Mouse (Mus musculus): ENCODE data around the gene Tmem37. TPM values are rescaled to one million over a fixed set of nuclear protein-coding genes. Genes with fewer than 3 reads are reported as not detected.
A peak's percentile ranks its signal among the peaks of the same experiment; 100 is the strongest.
"Not testable (repeated sequence)": the region's sequence is repeated elsewhere in the genome, so short reads cannot be mapped to it uniquely, and the experiment has no call there.

Tmem37 gene
- total and polyA plus RNA-seq, 3 experiments, result 5.6 to 9.0 (median 7.5) TPM

DNA sequence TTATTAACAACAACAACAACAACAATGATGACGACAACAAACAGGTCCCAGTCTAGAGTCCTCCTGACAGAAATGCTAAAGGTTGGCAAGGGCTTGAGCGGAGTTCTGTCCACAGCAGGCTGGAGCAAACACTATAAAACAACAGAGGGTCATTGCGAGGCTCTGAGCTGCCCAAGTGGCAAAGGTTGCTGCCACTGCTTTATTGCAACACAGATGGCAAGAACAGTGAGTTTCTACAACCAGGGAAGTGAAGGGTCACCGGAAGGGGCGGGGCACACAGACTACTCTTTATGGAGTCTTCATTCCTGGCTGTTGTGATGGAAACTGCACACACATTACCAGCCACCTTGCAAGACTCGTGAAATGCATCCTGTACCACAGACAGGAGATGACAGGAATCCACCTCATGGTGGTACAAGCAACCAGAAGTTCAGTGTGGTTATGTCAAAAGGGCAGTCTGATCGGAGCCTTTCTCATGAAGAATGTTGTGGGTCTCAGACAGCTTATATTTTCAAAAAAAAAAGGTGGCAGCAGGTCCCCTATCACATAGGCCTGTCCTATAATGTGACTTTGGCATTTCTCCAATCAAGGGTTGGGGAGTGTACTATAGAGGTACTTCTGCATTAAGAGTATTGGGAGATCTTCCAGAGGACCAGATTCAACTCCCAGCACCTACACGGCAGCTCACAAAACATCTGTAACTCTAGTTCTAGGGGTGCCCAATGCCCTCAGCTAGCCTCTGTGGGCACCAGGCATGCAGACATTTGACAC, 26.8 kb upstream of the Tmem37 start:
- DNase-seq, result no peak
- no peaks in the 10 kb centered on the region for H3K4me1 ChIP-seq (ENCODE audit: control insufficient read depth, insufficient read depth, low read length)
- H3K27me3 ChIP-seq (ENCODE audit: control insufficient read depth, insufficient read depth, low read length), result no peaks in the 10 kb centered on the region
- TF ChIP-seq CTCF (IDR thresholded peaks at IDR 0.05), result no peak
- no peak for TF ChIP-seq EP300 (IDR thresholded peaks at IDR 0.05; ENCODE audit: insufficient read depth, low read depth, low read length)
- H3K9ac ChIP-seq (ENCODE audit: low read depth, low read length), result no peak overlapping the region
- H3K36me3 ChIP-seq (ENCODE audit: control insufficient read depth, insufficient read depth, low read length), result no peaks in the 10 kb centered on the region
- no peak overlapping the region for H3K4me3 ChIP-seq
- no peaks in the 10 kb centered on the region for H3K79me2 ChIP-seq (replicated peaks; ENCODE audit: control insufficient read depth, insufficient read depth, low read length)
- no peak overlapping the region for H3K27ac ChIP-seq
- 79% methylated on average over 8 of the region's 8 CpGs for WGBS
- intact Hi-C loops (cut with DNase I), result no loop called here

GRCm38 (mm10) chr1:120099483-120099882, 25.6 kb upstream of the Tmem37 start:
- H3K4me1 ChIP-seq (ENCODE audit: control insufficient read depth, insufficient read depth, low read length), result no peaks in the 10 kb centered on the region
- H3K79me2 ChIP-seq (replicated peaks; ENCODE audit: control insufficient read depth, insufficient read depth, low read length), result no peaks in the 10 kb centered on the region
- H3K27ac ChIP-seq, result no peak overlapping the region
- no peak overlapping the region for H3K9ac ChIP-seq (ENCODE audit: low read depth, low read length)
- H3K36me3 ChIP-seq (ENCODE audit: control insufficient read depth, insufficient read depth, low read length), result no peaks in the 10 kb centered on the region
- peak in 1 of 2 experiments; percentile 53 for DNase-seq
- H3K4me3 ChIP-seq, result no peak overlapping the region
- H3K27me3 ChIP-seq (ENCODE audit: control insufficient read depth, insufficient read depth, low read length), result no peaks in the 10 kb centered on the region
- no peak for TF ChIP-seq POLR2A (IDR thresholded peaks at IDR 0.05; ENCODE audit: insufficient read depth, low read depth, low read length)
- no peak for TF ChIP-seq EP300 (IDR thresholded peaks at IDR 0.05; ENCODE audit: insufficient read depth, low read depth, low read length)
- TF ChIP-seq CTCF (IDR thresholded peaks at IDR 0.05), result no peak
- WGBS, result 53% methylated on average over 6 of the region's 6 CpGs
- intact Hi-C loops (cut with DNase I), result loop anchor here (2.0 to 5.0 kb wide), 3 partner anchors 15 to 453 kb away; no protein-coding TSS in a partner anchor

DNA sequence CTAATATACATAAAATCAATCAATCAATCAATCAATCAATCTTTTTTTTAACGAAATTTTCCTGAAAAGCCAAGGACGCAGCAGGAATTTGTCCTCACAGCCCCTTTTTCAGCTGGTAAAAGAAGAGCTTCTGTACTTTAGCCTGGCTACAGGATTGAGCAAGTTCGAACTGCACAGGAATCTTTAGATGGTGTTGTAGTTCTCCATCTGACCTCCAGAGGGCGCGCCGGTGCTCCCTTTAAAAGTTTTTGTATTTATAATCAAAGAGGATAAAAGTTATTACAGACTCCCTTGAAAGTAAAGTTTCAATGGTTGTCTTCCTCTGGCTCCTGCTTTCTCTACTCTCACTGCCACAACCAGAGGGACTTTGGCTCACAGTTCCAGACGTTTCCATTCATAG, 24.5 kb upstream of the Tmem37 start:
- Histone ChIP-seq H3K27me3 (ENCODE audit: control insufficient read depth, insufficient read depth, low read length) (no peaks in the 10 kb centered on the region), H3K36me3 (ENCODE audit: control insufficient read depth, insufficient read depth, low read length) (no peaks in the 10 kb centered on the region), H3K4me1 (ENCODE audit: control insufficient read depth, insufficient read depth, low read length) (no peaks in the 10 kb centered on the region), H3K79me2 (replicated peaks; ENCODE audit: control insufficient read depth, insufficient read depth, low read length) (no peaks in the 10 kb centered on the region), H3K4me3 (no peak overlapping the region), H3K9ac (ENCODE audit: low read depth, low read length) (no peak overlapping the region), H3K27ac (no peak overlapping the region)
- intact Hi-C loops (cut with DNase I), result loop anchor here (1.0 to 5.0 kb wide), 4 partner anchors 16 to 454 kb away; no protein-coding TSS in a partner anchor
- peak; percentile 58 to 78 for DNase-seq
- WGBS, result 7% methylated on average over 7 of the region's 7 CpGs
- TF ChIP-seq CTCF (IDR thresholded peaks at IDR 0.05) (peak; percentile 99), EP300 (IDR thresholded peaks at IDR 0.05; ENCODE audit: insufficient read depth, low read depth, low read length) (no peak), POLR2A (IDR thresholded peaks at IDR 0.05; ENCODE audit: insufficient read depth, low read depth, low read length) (no peak)

GRCm38 (mm10) chr1:120094920-120095319, 21.0 kb upstream of the Tmem37 start:
- intact Hi-C loops (cut with DNase I), result loop anchor here (5.0 kb wide), 1 partner anchor 457 kb away; no protein-coding TSS in a partner anchor
- Histone ChIP-seq H3K27me3 (ENCODE audit: control insufficient read depth, insufficient read depth, low read length) (no peaks in the 10 kb centered on the region), H3K4me3 (no peak overlapping the region), H3K79me2 (replicated peaks; ENCODE audit: control insufficient read depth, insufficient read depth, low read length) (no peaks in the 10 kb centered on the region), H3K9ac (ENCODE audit: low read depth, low read length) (no peak overlapping the region), H3K36me3 (ENCODE audit: control insufficient read depth, insufficient read depth, low read length) (no peaks in the 10 kb centered on the region), H3K4me1 (ENCODE audit: control insufficient read depth, insufficient read depth, low read length) (no peaks in the 10 kb centered on the region), H3K27ac (no peak overlapping the region)
- no peak for DNase-seq
- 52% methylated on average over 3 of the region's 3 CpGs for WGBS
- TF ChIP-seq EP300 (IDR thresholded peaks at IDR 0.05; ENCODE audit: insufficient read depth, low read depth, low read length) (no peak), POLR2A (IDR thresholded peaks at IDR 0.05; ENCODE audit: insufficient read depth, low read depth, low read length) (no peak), CTCF (IDR thresholded peaks at IDR 0.05) (no peak)

GRCm38 (mm10) chr1:120093482-120094134, 19.7 kb upstream of the Tmem37 start:
- not testable (repeated sequence) for H3K36me3 ChIP-seq (ENCODE audit: control insufficient read depth, insufficient read depth, low read length); H3K27ac ChIP-seq; H3K9ac ChIP-seq (ENCODE audit: low read depth, low read length); H3K27me3 ChIP-seq (ENCODE audit: control insufficient read depth, insufficient read depth, low read length); H3K4me1 ChIP-seq (ENCODE audit: control insufficient read depth, insufficient read depth, low read length); H3K4me3 ChIP-seq; H3K79me2 ChIP-seq (replicated peaks; ENCODE audit: control insufficient read depth, insufficient read depth, low read length)
- TF ChIP-seq EP300 (IDR thresholded peaks at IDR 0.05; ENCODE audit: insufficient read depth, low read depth, low read length) (peak; percentile 77), CTCF (IDR thresholded peaks at IDR 0.05) (peak; percentile 79)
- intact Hi-C loops (cut with DNase I), result loop anchor here (1.0 to 2.0 kb wide), 2 partner anchors 60 to 275 kb away; no protein-coding TSS in a partner anchor
- 55% methylated on average over 13 of the region's 14 CpGs for WGBS
- peak; percentile 81 to 85 for DNase-seq
